Mouse (Mus musculus): ENCODE results near the gene Net1.

- TF ChIP-seq CTCF (IDR thresholded peaks at IDR 0.05; ENCODE audit: control insufficient read depth, insufficient read depth, low read length) (no peak), POLR2A (IDR thresholded peaks at IDR 0.05; ENCODE audit: borderline replicate concordance, control insufficient read depth, low read depth, low read length) (no peak)
Observed at GRCm38 (mm10) chr13:3856252-3856651, 61.8 kb downstream of the Net1 start.

Measured in bone marrow, adult 2 months (tissue).